Mouse (Mus musculus): ENCODE measurements around the gene Slc46a3. TPM values are rescaled to one million over a fixed set of nuclear protein-coding genes. Genes with fewer than 3 reads are reported as not detected.

Gene Slc46a3
- total and polyA plus RNA-seq, 3 experiments = 4.8 to 6.6 (median 6.5) TPM

DNA sequence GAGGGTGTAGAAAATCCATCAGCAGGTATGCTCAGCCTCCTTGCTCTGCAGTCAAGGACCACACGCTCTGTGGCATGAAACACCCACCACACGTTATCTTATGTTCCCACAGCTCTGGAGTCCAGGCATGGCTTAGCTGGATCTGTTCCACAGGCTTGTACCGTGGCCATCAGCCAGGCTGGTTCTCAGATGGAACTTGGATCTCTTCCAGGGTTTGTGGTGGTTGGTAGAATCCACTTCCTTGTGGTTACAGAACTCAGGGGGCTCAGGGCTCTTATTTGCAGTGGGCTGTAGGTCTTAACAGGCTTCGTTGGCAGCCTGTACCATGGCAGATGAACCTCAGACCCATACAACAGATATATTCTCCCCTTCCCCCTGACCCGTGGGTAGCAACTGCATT, 44.6 kb upstream of the Slc46a3 start:
- H3K4me3 ChIP-seq (replicated peaks in 1 of 3; ENCODE audit: low read depth in 2 of 3, low read length in 2 of 3, poor library complexity in 1 of 3) = no peak overlapping the region
- no peaks in the 10 kb centered on the region for H3K27me3 ChIP-seq (replicated peaks)
- H3K9ac ChIP-seq (ENCODE audit: insufficient read depth, low read depth) = no peak overlapping the region
- peaks cover 41% of the 10 kb centered on the region for H3K9me3 ChIP-seq (replicated peaks; ENCODE audit: low read length)
- no peak overlapping the region for H3K27ac ChIP-seq (ENCODE audit: insufficient read depth, low read depth)
- in situ Hi-C loops (cut with MboI; ENCODE audit: low pct_ligation_motif_present, low pct_unique_long_range_greater_than_20kb, low sequenced_read_pairs) (no loop called here), dilution Hi-C loops (cut with MboI; ENCODE audit: extremely low pct_ligation_motif_present, extremely low pct_unique_long_range_greater_than_20kb, low sequenced_read_pairs) (no loop called here)
- H3K36me3 ChIP-seq (replicated peaks in 1 of 2; ENCODE audit: control insufficient read depth in 1 of 2, insufficient read depth in 1 of 2, low read length in 1 of 2) = no peaks in the 10 kb centered on the region
- no peak for TF ChIP-seq ETS1 (conservative IDR thresholded peaks at IDR 0.05; ENCODE audit: low read depth, low read length)
- no peak for TF ChIP-seq ZC3H11A (IDR thresholded peaks at IDR 0.05; ENCODE audit: low read depth, low read length)
- TF ChIP-seq EP300 (IDR thresholded peaks at IDR 0.05; ENCODE audit: low read length) = no peak
- TF ChIP-seq MXI1 (IDR thresholded peaks at IDR 0.05; ENCODE audit: low read depth, low read length) = no peak
- TF ChIP-seq MAZ (IDR thresholded peaks at IDR 0.05; ENCODE audit: low read depth, low read length) = no peak
- TF ChIP-seq ZNF384 (IDR thresholded peaks at IDR 0.05; ENCODE audit: low read depth, low read length) = no peak
- no peak for TF ChIP-seq BHLHE40 (IDR thresholded peaks at IDR 0.05; ENCODE audit: low read depth, low read length)
- TF ChIP-seq CHD1 (IDR thresholded peaks at IDR 0.05; ENCODE audit: low read depth, low read length) = no peak
- TF ChIP-seq PAX5 (IDR thresholded peaks at IDR 0.05; ENCODE audit: low read length) = no peak
- TF ChIP-seq UBTF (IDR thresholded peaks at IDR 0.05; ENCODE audit: low read depth, low read length) = no peak
- no peak for TF ChIP-seq RCOR1 (conservative IDR thresholded peaks at IDR 0.05; ENCODE audit: low read depth, low read length)
- TF ChIP-seq MAX (IDR thresholded peaks at IDR 0.05; ENCODE audit: low read length) = no peak
- no peak for TF ChIP-seq POLR2AphosphoS2 (IDR thresholded peaks at IDR 0.05; ENCODE audit: low read depth, low read length)
- TF ChIP-seq NRF1 (IDR thresholded peaks at IDR 0.05; ENCODE audit: low read depth, low read length) = no peak
- H3K4me1 ChIP-seq (ENCODE audit: control insufficient read depth in 1 of 2, insufficient read depth in 2 of 2) = no peaks in the 10 kb centered on the region
- no peak for DNase-seq (ENCODE audit: extremely low read depth)
- no peaks in the 10 kb centered on the region for H3K79me2 ChIP-seq (replicated peaks; ENCODE audit: control insufficient read depth, extremely low read depth, insufficient read depth, poor library complexity, severe bottlenecking)
- no peak overlapping the region for H3K4me2 ChIP-seq (ENCODE audit: insufficient read depth, low read depth, poor library complexity, severe bottlenecking)

DNA sequence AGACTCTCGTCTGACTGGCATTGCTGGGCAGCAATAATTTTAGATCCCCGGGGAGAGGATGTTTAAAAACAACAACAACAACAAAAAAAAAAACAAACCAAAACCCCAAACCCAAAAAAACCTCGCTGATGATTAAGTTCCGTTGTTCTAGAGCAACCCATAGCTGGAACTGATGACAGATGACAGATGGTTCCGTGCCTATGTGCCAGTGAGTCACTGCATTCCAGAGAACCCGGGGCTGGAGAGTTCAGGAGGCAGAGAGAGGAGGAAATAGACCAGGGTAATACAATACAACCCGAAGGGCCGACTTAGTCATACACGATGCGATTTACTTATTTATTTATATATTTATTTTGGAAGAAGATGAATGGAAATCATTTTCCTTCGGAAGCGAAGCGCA, 40.5 kb upstream of the Slc46a3 start:
- no peak for TF ChIP-seq MAX (IDR thresholded peaks at IDR 0.05; ENCODE audit: low read length)
- no peak for TF ChIP-seq ELF1 (IDR thresholded peaks at IDR 0.05; ENCODE audit: low read depth, low read length)
- no peak for TF ChIP-seq BHLHE40 (IDR thresholded peaks at IDR 0.05; ENCODE audit: low read depth, low read length)
- no peak for TF ChIP-seq MAFK (IDR thresholded peaks at IDR 0.05; ENCODE audit: insufficient replicate concordance, low read length)
- TF ChIP-seq HCFC1 (IDR thresholded peaks at IDR 0.05; ENCODE audit: low read depth, low read length) = no peak
- no peak for TF ChIP-seq CHD1 (IDR thresholded peaks at IDR 0.05; ENCODE audit: low read depth, low read length)
- no peak for TF ChIP-seq POLR2A (IDR thresholded peaks at IDR 0.05; ENCODE audit: low read depth, low read length)
- no peak for TF ChIP-seq IRF4 (IDR thresholded peaks at IDR 0.05; ENCODE audit: low read depth, low read length)
- dilution Hi-C loops (cut with MboI; ENCODE audit: extremely low pct_ligation_motif_present, extremely low pct_unique_long_range_greater_than_20kb, low sequenced_read_pairs) = no loop called here

More for the DNA sequence above, 40.5 kb upstream of the Slc46a3 start:
- H3K9ac ChIP-seq (ENCODE audit: insufficient read depth, low read depth) = no peak overlapping the region
- no peak overlapping the region for H3K27ac ChIP-seq (ENCODE audit: insufficient read depth, low read depth)
- H3K36me3 ChIP-seq (replicated peaks in 1 of 2; ENCODE audit: control insufficient read depth in 1 of 2, insufficient read depth in 1 of 2, low read length in 1 of 2) = no peaks in the 10 kb centered on the region
- no peaks in the 10 kb centered on the region for H3K4me1 ChIP-seq (ENCODE audit: control insufficient read depth in 1 of 2, insufficient read depth in 2 of 2)
- H3K4me3 ChIP-seq (replicated peaks in 1 of 3; ENCODE audit: low read depth in 2 of 3, low read length in 2 of 3, poor library complexity in 1 of 3) = no peak overlapping the region
- H3K9me3 ChIP-seq (replicated peaks; ENCODE audit: low read length) = peaks cover 22% of the 10 kb centered on the region
- DNase-seq (ENCODE audit: extremely low read depth) = no peak
- H3K27me3 ChIP-seq (replicated peaks) = no peaks in the 10 kb centered on the region
- H3K4me2 ChIP-seq (ENCODE audit: insufficient read depth, low read depth, poor library complexity, severe bottlenecking) = no peak overlapping the region
- in situ Hi-C loops (cut with MboI; ENCODE audit: low pct_ligation_motif_present, low pct_unique_long_range_greater_than_20kb, low sequenced_read_pairs) = no loop called here
- H3K79me2 ChIP-seq (replicated peaks; ENCODE audit: control insufficient read depth, extremely low read depth, insufficient read depth, poor library complexity, severe bottlenecking) = no peaks in the 10 kb centered on the region
